Mouse (Mus musculus): Measurements from ENCODE around the gene Atoh8. TPM values are rescaled to one million over a fixed set of nuclear protein-coding genes. Genes with fewer than 3 reads are reported as not detected.

The Atoh8 gene
- 1 to 10 TPM; 3.1 to 3.2 TPM for total RNA-seq (2021)
- long read RNA-seq, experiment 1, partial matches to known transcripts: 0 of 1 reads
- long read RNA-seq, experiment 1, other reads (novel, unspliced or antisense): 0 of 1 reads
- long read RNA-seq, experiment 2, partial matches to known transcripts: 0 of 1 reads
- long read RNA-seq, experiment 2, other reads (novel, unspliced or antisense): 0 of 1 reads

DNA sequence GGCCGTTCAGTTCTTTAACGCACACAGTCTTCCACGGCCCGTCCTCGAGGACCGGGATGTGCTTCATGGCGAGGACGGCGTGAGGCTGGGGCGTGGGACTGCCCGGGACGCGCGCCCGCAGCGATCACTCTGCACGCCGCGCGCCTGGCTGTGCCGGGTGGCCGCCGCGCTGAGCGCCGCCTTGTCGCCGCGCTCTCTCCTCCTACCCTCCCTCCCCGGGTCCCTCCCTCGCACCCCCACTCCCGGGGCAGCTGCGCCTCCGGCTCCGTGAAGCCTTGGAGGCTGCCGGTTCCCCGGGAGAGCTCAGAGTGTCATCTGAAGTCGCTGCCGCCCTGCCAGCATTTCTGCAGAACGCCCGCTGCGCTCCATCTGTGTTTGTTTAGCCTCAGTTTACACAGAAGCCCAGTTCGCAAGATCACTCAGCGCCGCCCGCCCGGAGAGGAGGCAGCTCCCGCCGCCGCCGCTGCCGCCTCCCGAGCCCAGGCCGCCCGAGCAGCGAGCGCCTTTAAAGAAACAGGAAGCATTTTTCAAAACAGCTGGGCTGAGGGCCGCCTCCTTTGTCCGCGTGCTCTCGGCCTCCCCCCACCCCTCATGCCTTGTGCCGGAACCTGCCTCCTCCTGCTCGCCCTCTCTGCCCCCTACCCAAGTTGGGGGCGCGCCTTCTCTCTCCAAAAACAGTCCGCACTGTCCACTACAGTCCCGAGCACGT is at the start of gene Atoh8:
Atoh8 (minus strand) TSS at position 480 of the 709 bp plus-strand sequence.
- DNase-seq: peak; percentile 74 to 83

- DNase-seq: peak in 1 of 2 experiments; percentile 45
Observed at GRCm38 (mm10) chr6:72283914-72284313, 48.5 kb upstream of the Atoh8 start.

- DNase-seq: no peak
Observed at GRCm38 (mm10) chr6:72280410-72280998, 45.1 kb upstream of the Atoh8 start.

DNA sequence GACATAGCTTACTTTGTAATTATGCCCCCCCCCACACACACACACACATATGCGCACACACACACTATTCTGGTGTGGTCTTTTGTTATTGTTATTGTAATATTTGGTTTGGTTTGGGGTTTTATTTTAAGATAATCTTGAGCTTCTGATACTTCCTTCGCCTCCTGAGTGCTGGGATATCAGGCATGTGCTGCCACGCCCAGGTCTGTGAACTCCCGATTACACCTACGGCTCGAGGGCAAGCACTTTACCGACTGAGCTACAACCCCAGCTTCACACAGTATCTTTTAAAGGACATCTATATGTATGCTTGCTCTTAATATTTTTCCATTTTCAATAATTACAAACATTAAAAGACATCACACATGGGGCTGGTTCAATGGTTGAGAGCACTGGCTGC is 44.1 kb upstream of the Atoh8 start:
- DNase-seq: no peak

DNA sequence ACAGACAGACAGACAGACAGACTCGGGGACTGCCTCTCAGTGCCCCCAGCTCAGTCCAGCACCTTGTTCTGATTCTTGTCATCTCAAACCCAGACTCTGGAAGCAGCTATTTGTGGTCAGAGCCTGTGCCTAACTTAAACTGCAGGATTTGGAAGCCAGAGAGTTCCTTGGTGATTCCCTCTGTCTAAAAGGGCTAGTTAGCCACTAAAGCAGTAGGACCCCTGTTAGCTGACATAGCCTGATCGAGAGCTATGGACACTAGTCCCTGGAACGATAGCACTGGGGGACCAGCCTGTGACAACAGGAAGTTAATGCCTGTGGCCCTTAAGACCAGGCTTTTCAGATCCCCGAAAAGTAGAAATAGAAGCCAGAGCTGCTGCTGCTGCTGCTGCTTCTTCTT is 43.5 kb upstream of the Atoh8 start:
- DNase-seq: no peak

- peak; percentile 19 to 38 for DNase-seq
Observed at GRCm38 (mm10) chr6:72277508-72278166, 42.3 kb upstream of the Atoh8 start.

GRCm38 (mm10) chr6:72276972-72277441 is 41.6 kb upstream of the Atoh8 start:
- no peak for DNase-seq

GRCm38 (mm10) chr6:72276141-72276540 is 40.8 kb upstream of the Atoh8 start:
- no peak for DNase-seq

GRCm38 (mm10) chr6:72275527-72275926 is 40.1 kb upstream of the Atoh8 start:
- no peak for DNase-seq

GRCm38 (mm10) chr6:72273153-72273552 is 37.8 kb upstream of the Atoh8 start:
- no peak for DNase-seq

GRCm38 (mm10) chr6:72272161-72272696 is 36.9 kb upstream of the Atoh8 start:
- DNase-seq: peak in 1 of 2 experiments; percentile 20

DNA sequence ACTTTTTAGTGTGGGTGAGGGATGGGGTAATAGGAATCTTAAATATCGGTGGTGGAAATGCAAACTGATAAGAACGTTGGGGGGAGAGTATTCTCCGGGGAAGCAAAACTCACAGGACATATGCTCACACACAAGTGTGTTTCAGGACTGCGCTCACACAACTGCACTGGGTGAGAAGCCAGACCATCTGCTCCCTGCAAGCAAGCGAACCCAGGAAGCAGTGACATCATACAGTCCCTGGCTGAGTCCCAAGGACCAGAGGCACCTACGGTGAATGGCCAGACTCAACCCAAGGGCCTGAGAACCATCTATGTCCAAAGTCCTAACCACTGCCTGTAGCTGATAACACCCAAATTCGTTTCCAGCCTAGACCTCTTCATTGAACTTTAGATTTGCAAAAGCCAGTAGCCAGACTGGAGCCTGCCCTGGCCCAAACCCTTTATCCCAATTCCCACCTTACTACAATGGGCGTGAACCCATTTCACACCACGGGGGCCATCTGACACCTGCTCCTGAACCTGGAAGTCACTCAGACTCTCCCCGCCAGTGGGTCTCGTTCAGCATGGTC is 35.7 kb upstream of the Atoh8 start:
- DNase-seq: no peak

DNA sequence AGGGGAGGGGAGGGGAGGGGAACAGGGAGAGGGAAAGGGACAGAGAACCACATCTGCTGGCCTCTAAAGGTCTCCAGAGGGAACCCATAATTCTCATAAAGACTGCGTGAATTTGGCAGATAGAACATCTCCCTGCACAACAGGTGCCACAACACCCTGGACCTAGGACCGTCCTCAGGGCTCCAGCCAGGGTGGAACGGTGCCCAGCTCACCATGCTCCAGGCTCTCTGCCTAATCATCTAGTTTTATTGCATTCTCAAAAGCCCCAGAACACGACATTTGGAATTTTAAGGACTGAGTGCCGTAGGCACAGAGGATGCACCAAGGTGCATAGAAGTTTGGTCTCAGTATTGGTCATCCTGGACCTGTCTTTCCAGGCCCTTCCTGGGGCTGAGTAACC is 34.9 kb upstream of the Atoh8 start:
- DNase-seq: no peak

GRCm38 (mm10) chr6:72268149-72268847 is 32.9 kb upstream of the Atoh8 start:
- no peak for DNase-seq

GRCm38 (mm10) chr6:72265664-72266063 is 30.3 kb upstream of the Atoh8 start:
- no peak for DNase-seq

- DNase-seq: no peak
Observed at GRCm38 (mm10) chr6:72263679-72264265, 28.4 kb upstream of the Atoh8 start.

- DNase-seq: no peak
Observed at GRCm38 (mm10) chr6:72261683-72262320, 26.4 kb upstream of the Atoh8 start.

GRCm38 (mm10) chr6:72260981-72261682 is 25.8 kb upstream of the Atoh8 start:
- peak; percentile 92 to 96 for DNase-seq

DNA sequence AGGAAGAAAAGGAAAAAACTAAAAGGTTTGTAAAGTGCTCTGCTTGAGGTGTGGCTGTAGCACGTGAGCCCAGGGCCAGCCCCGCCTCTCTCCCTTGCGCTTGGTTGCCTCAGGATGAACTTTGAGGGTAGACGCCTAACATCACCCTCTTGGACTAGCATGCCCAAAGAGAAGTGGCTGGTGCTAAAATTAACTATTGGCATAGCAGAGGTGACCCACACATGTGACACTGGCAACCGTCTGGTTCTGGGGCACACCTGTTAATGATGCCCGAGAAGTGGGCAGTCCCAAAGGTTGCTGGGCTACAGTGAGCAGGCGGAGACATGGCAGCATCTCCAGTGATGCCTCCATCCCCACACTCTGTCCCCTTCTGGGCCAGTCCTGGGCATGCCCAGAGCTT is 24.1 kb upstream of the Atoh8 start:
- no peak for DNase-seq

- DNase-seq: no peak
Observed at GRCm38 (mm10) chr6:72255294-72255693, 19.9 kb upstream of the Atoh8 start.

Measured in adrenal gland, postnatal 36 days (tissue).